Mouse (Mus musculus) bone marrow macrophage, adult 2 months (primary cell): ENCODE measurements around the gene Slc4a4.

ENCODE experiments used
- CTCF ChIP-seq: IDR thresholded peaks from 2 replicates; pipeline ENCODE4 v1.5.1; 2012; ENCODE audit warnings: low read depth, mild to moderate bottlenecking, low read length, moderate library complexity
- POLR2A ChIP-seq: IDR thresholded peaks from 2 replicates; pipeline ENCODE4 v1.6.1; 2012; ENCODE audit warnings: mild to moderate bottlenecking, low read depth, low read length, borderline replicate concordance

DNA sequence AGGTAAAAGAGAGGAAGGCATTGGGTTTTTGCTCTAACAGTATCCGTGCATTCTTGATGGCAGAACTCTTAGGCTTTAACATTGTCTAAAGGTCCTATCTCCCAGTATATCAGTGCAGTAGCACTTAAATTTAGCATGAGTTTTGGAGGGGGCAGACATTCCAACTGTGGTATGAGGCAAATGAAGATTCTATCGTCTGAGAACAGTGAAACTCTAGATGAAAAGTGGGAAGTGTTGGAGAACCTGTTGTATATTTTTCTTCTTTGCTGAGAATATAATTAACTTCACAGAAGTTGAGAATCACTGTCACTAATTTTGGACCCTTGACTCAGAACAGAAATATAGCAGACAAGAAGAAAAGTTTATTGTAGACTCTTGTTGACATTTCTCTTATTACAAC, 128.2 kb downstream of the Slc4a4 start:
- no peak for TF ChIP-seq CTCF
- TF ChIP-seq POLR2A = no peak
